Mouse (Mus musculus) forebrain, embryonic 15.5 days (tissue): ENCODE measurements around the gene Pard3. TPM values are rescaled to one million over a fixed set of nuclear protein-coding genes. Genes with fewer than 3 reads are reported as not detected.

Experiments used
- ATAC-seq: fragments of 200-750 bp; cut with Nextera tagmentation; replicated peaks from 2 replicates; pipeline ENCODE4 v1.8.0; 2017; ENCODE audit warnings: mild to moderate bottlenecking, moderate TSS enrichment, moderate library complexity
- H3K27ac ChIP-seq: fragments of 300-500 bp; sonication (generic); replicated peaks from 2 replicates; pipeline ENCODE4 v1.5.1; 2015; ENCODE audit warnings: mild to moderate bottlenecking, inconsistent platforms
- H3K27me3 ChIP-seq: fragments of 300-500 bp; sonication (generic); 2 replicates; pipeline ENCODE4 v1.6.1; 2015; ENCODE audit warnings: inconsistent platforms
- H3K36me3 ChIP-seq: fragments of 300-500 bp; sonication (generic); 2 replicates; pipeline ENCODE4 v1.6.1; 2015; ENCODE audit warnings: mild to moderate bottlenecking, inconsistent platforms
- H3K4me1 ChIP-seq: fragments of 300-500 bp; sonication (generic); 2 replicates; pipeline ENCODE4 v1.6.1; 2015; ENCODE audit warnings: inconsistent platforms
- H3K4me2 ChIP-seq: fragments of 300-500 bp; sonication (generic); replicated peaks from 2 replicates; pipeline ENCODE4 v1.6.1; 2015; ENCODE audit warnings: mild to moderate bottlenecking, inconsistent platforms
- H3K4me3 ChIP-seq: fragments of 300-500 bp; sonication (generic); 2 replicates; pipeline ENCODE4 v1.5.1; 2015; ENCODE audit warnings: mild to moderate bottlenecking, inconsistent platforms
- H3K9ac ChIP-seq: fragments of 300-500 bp; sonication (generic); replicated peaks from 2 replicates; pipeline ENCODE4 v1.6.1; 2015; ENCODE audit warnings: mild to moderate bottlenecking, inconsistent platforms
- H3K9me3 ChIP-seq: fragments of 300-500 bp; sonication (generic); 2 replicates; pipeline ENCODE4 v1.6.1; 2016; ENCODE audit warnings: inconsistent platforms
- WGBS: fragments of 180-500 bp; shearing (Covaris S2); methylation state at CpG from one replicate; pipeline ENCODE4 v1.1.7; 2015; ENCODE audit warnings: mixed read lengths; 5-methylcytosine and 5-hydroxymethylcytosine counted together
- polyA plus RNA-seq: library from polyadenylated mRNA; unstranded; fragments of >200 nt; fragmentation: Nextera tagmentation; extraction: Ambion mirVana; gene quantifications from 2 replicates; pipeline ENCODE4 v1.2.1, GENCODE M21; 2015

The Pard3 gene
- polyA plus RNA-seq, 1 experiment from 2014 or later: 18.6 TPM

DNA sequence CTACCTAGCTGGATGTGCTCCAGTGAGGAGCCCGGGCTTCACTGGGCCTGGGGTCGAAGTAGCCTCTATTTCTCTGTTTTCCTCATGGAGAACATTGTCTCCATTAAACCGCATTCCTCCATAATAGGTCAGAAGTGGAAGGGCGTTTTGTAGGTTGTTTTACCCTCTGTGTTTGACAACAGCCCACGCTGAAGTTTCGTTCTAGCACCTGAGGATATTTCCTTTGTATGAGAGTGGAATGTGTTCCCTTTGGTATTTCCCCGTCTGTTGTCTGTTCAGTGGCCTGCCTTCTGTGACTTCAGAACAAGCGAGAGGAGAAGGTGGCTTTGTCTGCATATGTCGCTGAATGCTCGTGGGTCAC, 1.4 kb downstream of the Pard3 start:
- under 1% methylated on average over 10 of the region's 10 CpGs for WGBS
- peak overlapping the region; percentile 94 for H3K27ac ChIP-seq
- peak overlapping the region; percentile 97 for H3K4me3 ChIP-seq
- no peak for ATAC-seq
- H3K4me2 ChIP-seq: peak overlapping the region; percentile 91
- H3K27me3 ChIP-seq: no peaks in the 10 kb centered on the region
- H3K4me1 ChIP-seq: peaks cover 35% of the 10 kb centered on the region
- H3K9ac ChIP-seq: peak overlapping the region; percentile 86
- no peaks in the 10 kb centered on the region for H3K9me3 ChIP-seq
- no peaks in the 10 kb centered on the region for H3K36me3 ChIP-seq

DNA sequence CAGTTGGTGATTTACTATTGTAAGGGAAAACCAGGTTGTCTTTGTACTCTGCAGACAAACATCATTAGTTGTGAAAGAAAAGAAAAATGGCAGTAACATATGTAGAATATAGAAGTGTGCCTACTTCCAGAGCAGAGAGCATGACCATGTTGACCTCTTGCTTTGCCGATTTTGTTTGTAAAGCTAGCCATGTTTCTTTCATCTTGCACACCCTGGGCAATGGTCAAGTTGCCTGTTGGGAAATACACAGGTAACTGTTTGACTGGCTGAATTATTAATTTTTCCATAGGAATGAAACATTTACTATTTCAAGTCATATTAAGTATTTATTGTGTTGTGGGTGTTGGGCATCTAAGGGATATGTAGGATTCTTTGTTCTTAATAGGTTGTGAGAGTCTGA, 2.1 kb downstream of the Pard3 start:
- H3K36me3 ChIP-seq: no peaks in the 10 kb centered on the region
- no peak for ATAC-seq
- 59% methylated on average over 1 of the region's 1 CpGs for WGBS
- peak overlapping the region; percentile 91 for H3K4me2 ChIP-seq
- no peak overlapping the region for H3K27ac ChIP-seq
- peaks cover 42% of the 10 kb centered on the region for H3K4me1 ChIP-seq
- no peaks in the 10 kb centered on the region for H3K27me3 ChIP-seq
- no peak overlapping the region for H3K9ac ChIP-seq
- H3K4me3 ChIP-seq: peak overlapping the region; percentile 97
- no peaks in the 10 kb centered on the region for H3K9me3 ChIP-seq

DNA sequence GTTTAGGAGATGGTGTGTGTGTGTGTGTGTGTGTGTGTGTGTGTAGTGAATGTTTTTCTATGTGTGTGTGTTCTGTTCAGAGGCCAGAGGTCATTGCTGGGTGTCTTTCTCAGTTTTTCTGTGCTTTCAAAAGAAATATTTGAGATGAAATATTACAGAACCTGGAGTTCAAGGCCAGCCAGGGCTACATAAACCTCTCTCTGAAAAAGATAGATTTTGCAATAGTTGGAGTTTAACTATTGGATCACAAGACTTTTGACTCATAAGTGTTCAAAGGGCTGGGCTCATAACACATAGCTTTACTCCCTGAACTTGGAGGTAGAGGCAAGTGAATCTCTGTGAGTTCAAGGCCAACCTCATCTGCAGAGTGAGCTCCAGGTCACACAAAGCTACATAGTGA, 2.8 kb downstream of the Pard3 start:
- Histone ChIP-seq H3K4me2 (no peak overlapping the region), H3K9ac (no peak overlapping the region), H3K9me3 (no peaks in the 10 kb centered on the region), H3K27me3 (no peaks in the 10 kb centered on the region), H3K27ac (no peak overlapping the region), H3K4me1 (peaks cover 42% of the 10 kb centered on the region), H3K4me3 (no peak overlapping the region), H3K36me3 (no peaks in the 10 kb centered on the region)
- no peak for ATAC-seq

DNA sequence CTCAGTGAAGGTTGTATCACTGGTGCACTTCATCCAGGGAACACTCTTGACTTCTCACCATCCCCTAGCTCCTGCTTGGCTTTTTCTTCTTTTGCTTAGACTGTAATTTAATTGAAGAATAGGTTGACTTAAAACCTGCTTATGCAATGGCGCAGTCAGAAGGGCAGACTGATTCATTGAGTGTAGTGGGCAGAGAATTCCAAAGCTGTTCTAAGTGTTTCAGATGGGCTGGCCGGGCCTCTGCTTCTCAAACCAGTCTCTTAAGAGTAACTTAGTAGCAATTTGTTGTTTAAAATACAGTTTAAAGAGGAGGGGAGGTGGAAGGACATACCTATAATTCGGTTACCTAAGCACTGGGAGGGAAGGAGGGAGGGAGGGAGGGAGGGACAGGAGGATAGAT, 5.0 kb downstream of the Pard3 start:
- peaks cover 37% of the 10 kb centered on the region for H3K4me1 ChIP-seq
- no peaks in the 10 kb centered on the region for H3K9me3 ChIP-seq
- no peak overlapping the region for H3K4me2 ChIP-seq
- ATAC-seq: no peak
- H3K4me3 ChIP-seq: no peak overlapping the region
- H3K9ac ChIP-seq: no peak overlapping the region
- H3K27me3 ChIP-seq: no peaks in the 10 kb centered on the region
- WGBS: 88% methylated on average over 3 of the region's 3 CpGs
- no peaks in the 10 kb centered on the region for H3K36me3 ChIP-seq
- H3K27ac ChIP-seq: no peak overlapping the region

DNA sequence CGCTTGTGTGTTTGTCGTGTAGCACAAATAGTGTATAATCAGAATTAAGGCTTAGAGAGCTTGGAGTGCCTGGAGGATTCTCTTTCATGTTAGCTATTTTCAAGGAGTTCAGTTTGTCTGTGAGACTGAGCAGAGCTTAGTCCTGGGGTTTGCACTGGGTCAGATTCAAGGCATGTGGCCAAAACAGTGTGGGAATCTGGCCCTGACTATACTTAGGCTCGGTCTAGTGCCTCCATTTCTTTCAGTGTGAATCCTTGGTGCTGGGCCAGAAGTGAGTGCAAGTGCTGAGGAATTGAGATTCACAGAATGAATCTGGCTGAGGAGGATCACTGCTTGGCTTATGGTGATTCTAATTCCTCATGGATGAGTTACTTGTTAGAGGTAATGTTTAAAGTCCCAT, 6.5 kb downstream of the Pard3 start:
- 0 out of 2 replicates have a peak, but pooled peaks have one; percentile 38 for ATAC-seq
- Histone ChIP-seq H3K9me3 (no peaks in the 10 kb centered on the region), H3K4me2 (no peak overlapping the region), H3K9ac (no peak overlapping the region), H3K27me3 (no peaks in the 10 kb centered on the region), H3K4me3 (no peak overlapping the region), H3K36me3 (no peaks in the 10 kb centered on the region), H3K27ac (peak overlapping the region; percentile 38; the same call in 1 of the 2 replicates), H3K4me1 (peaks cover 39% of the 10 kb centered on the region)
- 42% methylated on average over 3 of the region's 3 CpGs for WGBS

DNA sequence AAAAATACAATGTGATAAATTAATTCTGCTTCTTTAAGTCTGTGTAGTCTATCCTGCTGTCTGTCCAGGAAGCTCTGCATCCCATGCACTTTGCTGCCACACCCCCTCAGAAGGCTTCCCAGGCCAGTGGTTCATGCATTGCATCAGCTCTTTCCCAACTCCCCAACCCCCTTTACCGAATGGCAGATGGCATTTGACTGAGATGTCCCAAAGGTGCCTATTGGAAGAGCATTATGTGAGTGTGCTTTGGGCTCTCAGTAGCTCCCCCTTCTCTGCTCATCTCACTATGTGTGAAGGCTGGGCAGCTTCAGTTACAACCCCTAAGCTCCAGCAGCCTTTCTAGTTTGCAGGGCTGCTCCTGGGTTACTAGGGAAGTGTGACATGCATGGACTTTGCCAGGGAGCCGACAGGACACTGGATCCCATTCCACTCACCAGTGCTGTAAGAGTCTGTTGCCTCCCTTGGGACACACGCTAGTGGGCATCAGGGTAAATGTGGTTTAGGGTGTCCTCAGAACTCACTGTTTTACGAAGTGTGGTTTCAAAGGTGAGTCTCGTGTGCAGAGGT, 9.4 kb downstream of the Pard3 start:
- 76% methylated on average over 5 of the region's 5 CpGs for WGBS
- Histone ChIP-seq H3K4me3 (no peak overlapping the region), H3K9ac (no peak overlapping the region), H3K4me1 (peaks cover 26% of the 10 kb centered on the region), H3K27me3 (no peaks in the 10 kb centered on the region), H3K9me3 (no peaks in the 10 kb centered on the region), H3K4me2 (no peak overlapping the region), H3K36me3 (no peaks in the 10 kb centered on the region), H3K27ac (no peak overlapping the region)
- no peak for ATAC-seq

DNA sequence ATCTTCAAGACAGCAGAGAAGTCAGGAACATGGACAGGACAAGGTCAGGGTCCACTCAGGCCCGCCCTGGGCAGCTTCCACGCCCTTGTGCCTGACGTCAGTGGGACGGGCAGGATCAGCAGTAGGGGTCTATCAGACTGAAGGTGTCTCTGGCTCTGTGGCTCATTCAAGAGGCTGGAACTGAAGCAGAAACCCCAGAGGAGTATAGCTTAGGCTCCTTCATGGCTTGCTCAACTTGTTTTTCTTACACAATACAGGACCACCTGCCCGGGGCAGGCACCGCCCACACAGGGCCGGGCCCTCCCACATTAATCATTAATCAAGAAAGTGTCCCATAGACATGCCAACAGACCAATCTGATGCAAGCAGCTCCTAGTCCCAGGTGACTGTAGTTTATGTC, 12.8 kb downstream of the Pard3 start:
- H3K4me3 ChIP-seq: no peak overlapping the region
- no peaks in the 10 kb centered on the region for H3K9me3 ChIP-seq
- no peak overlapping the region for H3K27ac ChIP-seq
- H3K36me3 ChIP-seq: no peaks in the 10 kb centered on the region
- no peak overlapping the region for H3K4me2 ChIP-seq
- no peak for ATAC-seq
- H3K4me1 ChIP-seq: peaks cover 36% of the 10 kb centered on the region
- H3K9ac ChIP-seq: no peak overlapping the region
- 92% methylated on average over 7 of the region's 7 CpGs for WGBS
- no peaks in the 10 kb centered on the region for H3K27me3 ChIP-seq

DNA sequence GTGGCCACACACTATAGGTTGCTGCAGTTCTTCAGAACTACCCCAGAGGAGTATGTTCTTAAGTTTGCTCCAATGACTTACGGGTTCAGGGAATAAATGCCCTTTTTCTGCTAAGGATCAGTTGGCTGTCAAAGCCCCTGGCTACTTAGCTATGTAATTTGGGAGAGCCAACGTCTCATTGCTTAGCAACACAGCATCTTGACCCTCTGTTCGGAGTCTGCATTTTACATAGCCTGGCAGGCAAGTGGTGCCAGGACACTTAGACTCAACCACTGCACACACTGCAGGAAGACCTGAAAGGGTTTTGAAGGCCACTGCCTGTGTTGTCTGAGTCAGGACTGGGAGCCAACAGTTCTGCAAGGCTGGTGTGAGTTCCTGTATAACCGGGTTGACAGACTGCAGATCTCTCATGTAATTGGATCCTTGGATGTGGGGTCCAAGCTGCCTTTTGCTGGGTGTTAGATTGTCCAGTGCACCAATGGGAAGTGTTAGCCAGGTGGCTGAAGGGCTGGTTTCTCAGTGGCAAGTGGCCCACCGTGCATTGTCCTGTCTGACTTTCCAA, 15.6 kb downstream of the Pard3 start:
- no peaks in the 10 kb centered on the region for H3K9me3 ChIP-seq
- ATAC-seq: no peak
- no peak overlapping the region for H3K4me3 ChIP-seq
- H3K27ac ChIP-seq: no peak overlapping the region
- peaks cover 39% of the 10 kb centered on the region for H3K4me1 ChIP-seq
- no peak overlapping the region for H3K9ac ChIP-seq
- no peak overlapping the region for H3K4me2 ChIP-seq
- H3K36me3 ChIP-seq: no peaks in the 10 kb centered on the region
- 39% methylated on average over 5 of the region's 5 CpGs for WGBS
- H3K27me3 ChIP-seq: no peaks in the 10 kb centered on the region

DNA sequence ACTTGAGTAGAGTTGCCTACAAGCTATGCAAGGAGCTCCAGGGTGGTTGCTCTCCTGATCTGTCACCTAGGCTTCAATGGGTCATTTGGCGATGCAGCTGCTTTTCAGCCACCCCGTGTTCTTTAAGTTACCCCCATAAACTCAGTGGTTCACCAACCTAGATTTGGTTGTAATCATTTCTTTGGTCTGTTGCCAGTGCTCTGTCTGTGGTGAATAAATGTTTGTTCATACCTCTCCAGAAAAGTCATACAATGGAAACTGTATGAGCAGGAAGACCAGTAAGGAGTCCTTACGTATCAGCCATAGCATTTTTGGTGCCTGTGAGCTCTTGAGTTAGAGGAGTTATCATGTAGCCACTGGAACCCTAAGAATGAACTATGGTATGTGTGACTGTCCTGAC, 17.6 kb downstream of the Pard3 start:
- Histone ChIP-seq H3K4me2 (no peak overlapping the region), H3K36me3 (no peaks in the 10 kb centered on the region), H3K9me3 (no peaks in the 10 kb centered on the region), H3K4me3 (no peak overlapping the region), H3K27ac (no peak overlapping the region), H3K27me3 (no peaks in the 10 kb centered on the region), H3K4me1 (peaks cover 32% of the 10 kb centered on the region), H3K9ac (no peak overlapping the region)
- WGBS: 94% methylated on average over 3 of the region's 3 CpGs
- ATAC-seq: no peak

DNA sequence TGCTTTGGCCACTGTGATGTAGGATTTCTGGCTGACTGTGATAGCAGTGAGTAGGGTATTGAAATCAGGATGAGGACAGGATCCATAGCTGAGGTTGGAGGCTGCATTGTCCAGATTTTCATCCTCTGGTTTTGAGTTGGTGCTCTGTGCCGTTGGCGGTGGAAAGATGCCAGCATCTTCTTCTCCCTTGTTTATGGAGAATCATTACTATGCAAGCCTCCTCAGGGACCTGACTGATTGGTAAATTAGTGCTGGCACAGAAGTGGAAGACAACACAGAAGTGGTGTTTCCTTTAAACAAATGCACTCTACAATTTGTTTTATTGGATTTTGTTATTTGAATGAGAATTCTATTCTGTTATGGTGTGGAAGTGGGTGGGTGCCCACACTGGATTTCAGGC, 18.8 kb downstream of the Pard3 start:
- WGBS: 30% methylated on average over 2 of the region's 2 CpGs
- Histone ChIP-seq H3K4me1 (peaks cover 32% of the 10 kb centered on the region), H3K4me3 (no peak overlapping the region), H3K9ac (no peak overlapping the region), H3K27me3 (no peaks in the 10 kb centered on the region), H3K9me3 (no peaks in the 10 kb centered on the region), H3K4me2 (no peak overlapping the region), H3K27ac (no peak overlapping the region), H3K36me3 (no peaks in the 10 kb centered on the region)
- no peak; the same call in 1 of the 2 replicates for ATAC-seq

DNA sequence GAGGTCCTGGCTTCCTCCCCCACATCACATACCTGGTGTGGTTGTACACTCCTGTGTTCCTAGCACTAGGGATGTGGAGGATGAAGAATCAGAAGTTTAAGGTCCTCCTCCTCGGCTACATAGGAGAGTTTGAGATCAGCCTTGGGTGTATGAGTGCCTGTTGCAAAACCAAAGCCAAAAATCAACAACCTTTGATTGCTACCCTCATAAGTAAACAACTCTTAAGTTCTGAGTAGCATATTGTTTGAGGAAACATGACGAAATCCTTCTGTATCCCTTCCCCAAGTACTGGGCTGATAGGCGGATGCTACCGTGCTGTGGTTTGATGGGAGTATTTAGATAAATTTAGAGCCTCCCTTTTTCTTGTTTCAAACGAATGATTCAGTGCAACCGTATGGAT, 20.9 kb downstream of the Pard3 start:
- WGBS: 95% methylated on average over 6 of the region's 6 CpGs
- Histone ChIP-seq H3K4me2 (no peak overlapping the region), H3K27me3 (no peaks in the 10 kb centered on the region), H3K4me3 (no peak overlapping the region), H3K36me3 (no peaks in the 10 kb centered on the region), H3K27ac (no peak overlapping the region), H3K9me3 (no peaks in the 10 kb centered on the region), H3K4me1 (peaks cover 33% of the 10 kb centered on the region), H3K9ac (no peak overlapping the region)
- no peak for ATAC-seq

DNA sequence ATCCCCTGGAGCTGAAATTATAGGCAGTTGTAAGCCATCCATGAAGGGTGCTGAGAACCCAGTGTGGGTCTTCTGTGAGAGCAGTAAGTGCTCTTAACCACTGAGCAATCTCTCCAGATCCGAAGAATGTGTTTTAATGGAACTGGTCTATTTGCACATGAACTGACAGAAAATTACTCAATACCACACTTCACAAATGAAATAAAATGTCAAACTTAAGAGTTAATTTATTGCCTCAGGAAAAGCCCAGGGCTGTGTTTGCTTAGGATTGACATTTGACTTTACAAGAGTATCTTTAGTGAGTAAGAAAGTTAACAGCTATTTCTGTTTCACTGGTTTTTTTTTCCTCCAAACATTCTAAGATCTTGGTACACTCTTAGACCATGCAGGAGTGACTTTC, 23.7 kb downstream of the Pard3 start:
- Histone ChIP-seq H3K9ac (no peak overlapping the region), H3K4me2 (no peak overlapping the region), H3K4me3 (no peak overlapping the region), H3K9me3 (no peaks in the 10 kb centered on the region), H3K27me3 (no peaks in the 10 kb centered on the region), H3K27ac (no peak overlapping the region), H3K36me3 (no peaks in the 10 kb centered on the region), H3K4me1 (peaks cover 23% of the 10 kb centered on the region)
- WGBS: 59% methylated on average over 1 of the region's 1 CpGs
- ATAC-seq: no peak

DNA sequence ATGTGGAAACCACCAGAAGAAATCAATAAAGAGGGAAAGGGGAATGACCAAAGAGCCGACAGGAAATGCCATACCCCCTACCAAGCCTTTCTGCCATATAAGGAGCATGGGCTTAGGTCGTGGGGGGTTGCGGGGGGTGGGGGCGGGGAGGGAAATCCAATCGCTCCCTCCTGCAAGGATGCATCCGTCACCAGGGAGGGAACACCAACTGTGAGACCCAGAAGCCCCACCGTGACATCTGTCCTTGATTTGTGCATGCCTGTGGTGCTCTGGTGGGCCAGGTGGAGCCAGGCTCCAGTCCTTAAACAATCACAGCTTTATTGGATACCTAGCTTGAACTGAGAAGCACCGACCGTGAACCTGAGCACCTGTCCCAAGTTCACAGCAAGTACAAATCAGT, 24.7 kb downstream of the Pard3 start:
- WGBS: 28% methylated on average over 9 of the region's 9 CpGs
- H3K27ac ChIP-seq: no peak overlapping the region
- no peak overlapping the region for H3K9ac ChIP-seq
- no peaks in the 10 kb centered on the region for H3K9me3 ChIP-seq
- H3K4me3 ChIP-seq: no peak overlapping the region
- ATAC-seq: no peak
- no peaks in the 10 kb centered on the region for H3K36me3 ChIP-seq
- no peak overlapping the region for H3K4me2 ChIP-seq
- no peaks in the 10 kb centered on the region for H3K27me3 ChIP-seq
- peaks cover 26% of the 10 kb centered on the region for H3K4me1 ChIP-seq
